Mouse (Mus musculus): ENCODE results near the gene Epo. TPM values are rescaled to one million over a fixed set of nuclear protein-coding genes. Genes with fewer than 3 reads are reported as not detected.

Epo gene
- total RNA-seq, 2 experiments from 2014 or later: not detected

DNA sequence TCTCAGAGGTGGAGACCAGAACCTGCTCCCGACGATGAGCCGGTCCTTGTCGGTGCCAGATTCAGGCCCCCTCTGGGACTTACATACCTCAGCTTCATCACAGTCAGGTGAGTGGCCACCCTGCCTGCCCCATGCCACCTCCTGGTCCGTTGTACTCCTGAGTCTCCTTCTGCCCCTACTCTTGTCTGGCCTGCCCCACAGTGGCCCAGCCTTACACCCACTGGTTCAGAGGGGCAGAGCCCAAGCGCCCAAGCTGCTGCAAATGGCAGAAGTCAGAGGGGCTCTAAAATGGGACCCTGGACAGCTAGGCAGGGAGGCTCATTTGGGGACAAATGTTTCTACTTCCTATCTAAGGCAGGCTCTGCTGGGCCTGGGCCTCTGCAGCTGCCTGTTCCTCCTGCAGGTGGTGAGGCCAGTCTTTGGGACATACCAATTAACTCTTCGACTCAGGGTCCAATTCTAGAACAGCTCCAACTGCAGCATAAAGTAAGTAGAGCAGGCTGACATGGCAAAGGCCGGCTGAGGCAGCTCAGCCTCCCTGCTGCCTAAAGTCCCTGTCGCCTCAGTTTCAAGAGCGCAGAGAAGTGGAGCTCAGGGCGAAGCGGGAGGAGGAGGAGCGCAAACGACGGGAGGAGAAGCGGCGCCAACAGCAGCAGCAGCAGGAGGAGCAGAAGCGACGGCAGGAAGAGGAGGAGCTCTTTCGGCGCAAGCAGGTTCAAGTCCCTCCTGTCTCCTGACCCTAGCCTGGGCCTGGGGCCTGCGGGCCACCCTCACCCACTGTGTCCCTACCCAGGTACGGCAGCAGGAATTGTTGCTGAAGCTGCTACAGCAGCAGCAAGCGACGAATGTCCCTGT is 9.4 kb downstream of the Epo start:
- no peak for DNase-seq (ENCODE audit: extremely low spot score in 1 of 2, low spot score in 1 of 2)

DNA sequence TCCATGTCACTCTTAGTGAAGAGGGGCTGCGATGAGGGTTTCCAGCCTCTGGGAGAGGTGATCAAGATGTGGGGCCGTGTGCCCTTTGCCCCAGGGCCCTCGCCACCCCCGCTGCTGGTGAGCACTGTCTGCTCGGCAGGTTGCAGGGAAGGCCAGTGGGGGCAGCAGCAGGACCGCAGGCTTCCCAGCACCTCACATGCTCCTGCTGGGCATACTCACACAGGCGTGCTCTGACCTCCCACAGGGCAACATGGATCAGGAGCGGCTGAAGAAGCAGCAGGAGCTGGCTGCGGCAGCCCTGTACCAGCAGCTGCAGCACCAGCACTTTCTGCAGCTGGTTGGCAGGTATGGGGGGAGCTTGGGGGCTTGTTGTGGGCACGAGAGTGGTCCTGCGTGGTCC is 10.3 kb downstream of the Epo start:
- DNase-seq (ENCODE audit: extremely low spot score in 1 of 2, low spot score in 1 of 2): no peak

DNA sequence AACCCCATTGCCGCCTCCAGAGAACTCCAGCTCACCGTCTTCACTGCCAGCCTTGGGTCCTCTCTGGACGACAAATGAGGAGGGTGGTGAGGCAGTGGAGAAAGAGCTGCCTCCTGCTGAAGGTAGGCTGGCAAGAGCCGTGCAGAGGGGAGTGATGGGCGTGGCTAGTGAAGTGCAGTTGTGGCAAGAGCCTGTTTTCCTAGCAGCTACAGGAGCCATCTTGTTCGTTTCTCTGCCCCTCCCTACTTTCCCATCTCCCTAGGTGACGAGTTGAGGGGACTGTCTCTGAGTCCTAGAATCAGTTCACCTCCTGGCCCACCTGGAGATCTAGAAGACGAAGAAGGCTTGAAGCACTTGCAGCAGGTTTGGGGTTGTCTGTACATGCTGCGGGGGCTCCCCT is 11.2 kb downstream of the Epo start:
- DNase-seq (ENCODE audit: extremely low spot score in 1 of 2, low spot score in 1 of 2): no peak

DNA sequence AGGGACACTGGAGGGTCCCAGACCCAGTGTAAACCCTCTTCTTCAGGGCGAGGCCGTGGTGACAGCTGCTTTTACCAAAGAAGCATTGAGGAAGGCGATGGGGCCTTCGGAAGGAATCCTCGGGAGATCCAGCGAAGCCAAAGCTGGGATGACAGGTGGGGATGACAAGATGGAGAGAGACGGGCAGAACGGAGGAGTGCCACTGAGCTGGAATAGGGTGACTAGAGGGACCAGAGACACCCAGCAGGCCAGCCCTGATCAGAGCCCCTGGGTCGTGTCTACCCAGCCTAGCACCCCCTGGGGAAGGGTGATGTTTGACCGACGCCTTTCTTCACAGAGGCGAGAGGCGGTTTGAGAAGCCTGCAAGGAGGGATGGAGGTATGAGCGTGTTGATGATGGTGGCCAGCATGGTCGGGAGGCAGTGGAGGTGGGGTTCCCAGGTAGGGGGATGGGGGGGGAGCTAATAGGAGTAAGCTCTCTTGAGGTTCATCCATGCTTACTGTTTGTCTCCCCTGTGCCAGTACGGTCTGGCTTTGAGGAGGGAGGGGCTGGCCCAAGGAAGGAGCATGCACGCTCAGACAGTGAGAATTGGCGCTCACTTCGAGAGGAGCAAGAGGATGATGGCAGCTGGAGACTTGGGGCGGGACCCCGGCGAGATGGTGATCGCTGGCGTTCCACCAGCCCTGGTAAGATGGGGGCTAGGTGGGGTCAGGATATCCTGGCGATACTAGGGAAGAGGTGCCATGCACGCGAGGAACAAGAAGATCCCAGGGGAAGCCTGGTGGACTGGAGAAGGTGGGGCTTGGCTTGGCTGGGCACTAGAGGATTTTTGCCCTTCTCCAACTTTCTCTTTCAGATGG is 13.1 kb downstream of the Epo start:
- DNase-seq (ENCODE audit: extremely low spot score in 1 of 2, low spot score in 1 of 2): no peak

DNA sequence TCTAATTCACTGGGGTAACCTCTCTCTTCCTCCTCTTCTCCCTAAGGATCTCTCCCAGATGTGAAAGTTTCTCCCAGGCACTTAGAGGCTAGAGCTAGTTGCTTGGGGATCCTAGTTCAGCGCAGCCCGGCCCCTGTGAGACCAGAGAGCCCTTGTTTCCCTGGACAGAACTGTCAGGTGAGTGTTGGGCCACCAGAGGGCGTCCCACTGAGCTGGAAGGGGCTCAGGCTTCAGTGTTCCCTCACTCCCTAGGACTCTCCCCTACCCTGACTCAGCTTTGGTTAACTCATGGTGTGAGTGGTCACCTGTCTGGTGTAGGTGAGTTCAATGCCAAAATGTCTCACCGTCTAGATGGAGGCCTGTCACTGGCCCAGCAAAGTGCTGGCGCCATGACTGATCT is 14.6 kb downstream of the Epo start, which contains the start of gene Gigyf1:
Gene Gigyf1 (plus strand): TSS at position 113 of the 400 bp plus-strand sequence.
- DNase-seq (ENCODE audit: extremely low spot score in 1 of 2, low spot score in 1 of 2): peak in 1 of 2 experiments; percentile 37

DNA sequence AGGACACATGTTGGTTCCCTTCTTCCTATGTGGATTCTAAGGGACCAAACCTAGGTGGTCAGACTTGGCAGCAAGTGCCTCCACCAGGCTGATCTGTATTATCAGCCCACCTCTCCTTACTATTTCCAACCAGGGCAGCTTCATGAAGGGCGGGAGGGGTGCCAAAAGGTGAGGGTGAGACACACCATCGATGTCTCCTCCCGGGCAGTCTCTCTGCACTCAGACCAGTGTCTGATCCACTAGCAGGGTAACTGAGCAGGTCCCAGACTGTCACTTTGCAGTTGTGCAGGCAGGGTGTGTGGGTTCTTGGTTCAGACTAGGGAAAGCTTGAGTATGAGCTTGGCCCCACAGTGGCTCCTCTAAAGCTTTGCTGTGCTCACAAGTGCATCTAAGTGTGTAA is 18.2 kb downstream of the Epo start:
- no peak for DNase-seq (ENCODE audit: extremely low spot score in 1 of 2, low spot score in 1 of 2)

DNA sequence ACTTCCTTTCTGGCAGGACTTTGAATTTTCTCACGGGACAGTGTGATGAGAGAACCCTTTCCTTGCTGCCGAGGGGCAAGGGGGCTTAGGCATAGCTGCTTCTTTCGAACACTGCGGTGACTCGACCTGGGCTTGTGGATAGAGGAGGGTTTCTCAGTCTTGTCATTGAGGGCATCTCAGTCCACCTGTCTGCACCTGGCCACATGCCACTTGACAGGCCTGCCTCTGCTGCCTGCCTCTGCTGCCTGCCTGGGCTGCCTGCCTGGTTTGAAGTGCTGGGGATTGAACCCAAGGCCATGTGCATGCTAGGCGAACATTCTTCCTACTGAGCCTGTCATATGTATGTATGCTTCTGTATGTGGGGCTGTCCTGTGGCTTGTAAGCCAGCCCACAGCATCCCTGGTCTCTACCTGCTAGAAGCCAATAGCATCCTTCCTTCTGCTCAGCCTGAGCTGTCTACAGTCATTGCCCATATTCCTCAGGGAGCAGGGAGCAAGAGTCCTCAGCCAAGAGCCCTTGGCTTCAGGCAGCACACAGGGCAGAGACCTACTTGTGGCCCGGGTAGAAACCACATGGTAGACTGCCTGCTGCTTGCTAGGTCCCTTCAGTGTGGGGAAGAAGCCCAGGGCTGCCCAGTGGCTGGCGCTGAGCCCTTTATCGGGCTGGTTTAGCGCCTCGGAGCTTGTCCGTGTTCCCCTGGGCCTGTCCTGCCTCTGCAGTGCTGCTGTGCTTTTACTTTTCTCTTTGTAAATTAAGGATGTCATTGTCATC is 18.9 kb downstream of the Epo start:
- no peak for DNase-seq (ENCODE audit: extremely low spot score in 1 of 2, low spot score in 1 of 2)

DNA sequence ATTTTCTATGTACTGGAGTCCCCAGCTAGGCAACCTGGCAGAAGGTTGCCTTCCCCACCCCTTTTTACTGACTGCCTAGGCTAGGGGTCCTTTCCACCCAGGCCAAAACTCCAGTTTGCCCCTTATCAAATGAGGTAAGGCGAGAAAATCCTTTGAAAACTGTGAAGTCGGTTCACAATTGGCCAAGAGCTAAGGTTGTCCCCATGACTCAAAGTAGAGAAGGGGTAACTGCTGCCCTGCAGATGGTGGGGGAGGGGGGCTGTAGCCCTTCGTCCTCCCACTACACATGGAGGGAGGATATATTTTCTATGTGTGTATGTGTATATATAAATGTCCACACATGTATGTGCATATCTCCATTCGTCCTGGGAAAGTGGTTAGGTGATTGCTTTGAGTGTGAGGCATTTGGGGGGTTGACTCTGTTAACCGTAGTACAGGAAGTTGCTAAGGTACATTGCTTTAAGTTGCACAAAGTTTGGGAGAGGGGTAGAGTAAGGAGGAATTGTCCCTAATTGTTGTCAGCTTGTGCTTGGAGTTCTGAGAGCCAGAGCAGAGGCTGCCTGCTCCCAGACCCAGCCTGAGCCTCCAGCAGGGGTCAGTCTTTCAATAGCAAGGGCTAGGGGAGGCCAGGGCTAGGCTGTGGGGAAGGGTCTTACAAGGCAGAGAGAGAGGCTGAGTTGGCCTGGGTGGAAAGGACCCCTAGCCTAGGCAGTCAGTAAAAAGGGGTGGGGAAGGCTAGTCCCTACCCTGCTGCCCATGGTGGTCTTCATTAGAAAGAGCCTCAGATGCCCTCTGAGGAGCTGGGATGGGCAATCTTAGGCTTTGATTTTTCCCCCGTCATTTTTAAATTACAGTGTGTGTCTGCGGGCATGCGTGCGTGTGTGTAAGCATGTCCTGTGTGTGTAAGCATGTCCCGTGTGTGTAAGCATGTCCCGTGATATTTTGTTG is 19.9 kb downstream of the Epo start:
- DNase-seq (ENCODE audit: extremely low spot score in 1 of 2, low spot score in 1 of 2): peak in 1 of 2 experiments; percentile 34

DNA sequence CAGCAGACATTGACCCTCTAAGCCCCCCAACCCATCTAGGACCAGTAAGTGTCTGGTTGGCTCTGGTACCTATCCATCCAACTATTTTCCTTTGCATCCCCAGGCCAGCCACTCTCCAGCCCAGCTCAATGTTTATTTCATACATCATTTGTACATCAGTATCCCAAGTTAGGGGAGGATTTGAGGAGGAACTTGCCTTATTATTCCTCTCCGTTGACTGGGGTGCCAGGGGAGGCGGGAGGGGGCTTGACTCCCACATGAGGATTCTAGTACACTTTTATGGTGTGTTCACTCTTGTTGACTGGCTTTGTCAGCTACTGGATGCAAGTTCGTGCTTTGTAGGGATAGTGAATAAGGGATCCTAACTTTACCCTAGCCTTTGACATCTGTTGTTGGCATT is 21.3 kb downstream of the Epo start:
- no peak for DNase-seq (ENCODE audit: extremely low spot score in 1 of 2, low spot score in 1 of 2)

DNA sequence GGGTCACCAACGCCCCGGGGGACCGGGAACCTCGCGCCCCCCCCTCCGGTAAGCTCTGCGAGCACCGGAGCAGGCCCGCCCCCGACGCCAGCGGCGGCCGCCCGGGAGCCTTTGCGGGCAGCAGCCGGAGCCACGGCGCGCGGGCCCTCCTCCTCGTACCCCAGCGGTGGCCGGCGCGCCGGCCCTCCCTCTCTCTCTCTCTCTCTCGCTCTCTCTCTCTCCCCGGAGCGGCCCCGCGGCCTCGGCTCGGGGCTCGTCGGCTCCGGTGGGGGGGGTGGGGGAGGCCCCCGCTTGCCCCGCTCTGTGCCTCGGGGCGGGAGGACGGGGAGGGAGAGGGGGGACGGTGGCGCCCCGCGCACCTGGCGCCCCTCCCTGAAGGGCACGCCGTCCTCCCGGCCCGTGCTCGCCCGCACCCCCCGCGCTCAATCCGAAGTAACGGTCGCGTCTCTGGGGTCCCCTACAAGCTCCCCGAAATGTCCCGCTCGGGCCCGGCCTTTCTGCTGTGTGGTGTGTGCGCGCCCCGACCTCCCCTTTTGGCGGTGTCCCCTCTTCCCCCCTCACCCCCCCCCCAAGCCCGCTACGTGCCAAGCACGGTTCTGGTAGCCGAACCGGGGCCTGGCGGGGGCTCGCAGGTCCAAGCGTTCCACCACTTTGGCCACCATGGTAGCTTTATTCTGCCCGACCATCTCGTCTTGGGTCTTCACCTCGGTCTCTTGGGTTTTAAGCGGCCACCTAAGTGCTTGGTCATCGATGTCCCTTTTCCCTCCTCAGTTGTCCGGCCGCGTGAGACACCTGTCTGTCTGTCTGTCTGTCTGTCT is 22.3 kb downstream of the Epo start:
- DNase-seq (ENCODE audit: extremely low spot score in 1 of 2, low spot score in 1 of 2): peak in 1 of 2 experiments; percentile 12

DNA sequence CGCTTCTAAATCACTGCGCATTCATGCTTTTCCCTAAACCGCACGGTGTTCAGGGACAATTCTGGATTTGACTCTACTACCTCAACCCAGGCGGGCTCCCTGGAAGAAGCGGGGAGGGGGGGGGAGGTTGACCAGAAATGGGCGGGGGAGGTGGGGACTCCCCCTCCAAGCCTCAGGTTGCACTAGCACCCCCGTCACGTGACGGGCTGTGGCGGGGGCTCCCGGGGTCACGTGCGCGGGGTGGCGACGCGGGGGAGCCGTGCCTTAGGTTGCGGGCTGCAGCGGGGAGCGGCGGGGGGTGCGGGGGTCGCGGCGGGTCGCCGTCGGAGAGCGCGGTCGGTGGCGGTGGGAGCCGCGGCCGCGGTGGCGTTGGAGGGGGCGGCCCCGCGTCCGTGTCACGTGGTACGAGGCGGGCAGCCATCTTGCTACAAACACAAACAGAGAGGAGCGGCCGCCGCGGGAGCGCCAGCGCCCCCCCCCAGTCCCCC is 23.0 kb downstream of the Epo start:
- peak; percentile 60 to 82 for DNase-seq (ENCODE audit: extremely low spot score in 1 of 2, low spot score in 1 of 2)

DNA sequence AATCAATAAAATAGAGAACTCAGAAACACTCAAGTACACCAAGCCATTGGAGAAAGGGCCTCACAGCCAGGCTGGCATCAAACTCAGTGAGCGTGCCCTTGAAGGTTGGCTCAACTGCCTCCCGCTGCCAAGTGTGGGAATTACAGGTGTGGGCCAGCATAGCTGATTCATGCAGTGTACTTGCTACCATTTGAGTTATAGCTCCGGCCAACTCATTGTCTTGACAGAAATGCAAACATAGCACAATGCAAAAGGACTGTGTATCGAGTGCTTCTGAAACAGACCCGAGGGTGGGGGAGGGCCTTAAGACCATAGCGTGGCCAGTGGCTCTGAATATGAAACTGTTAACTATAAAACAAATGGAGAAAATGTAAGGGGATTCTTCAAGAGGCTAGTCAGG is 29.0 kb downstream of the Epo start:
- no peak for DNase-seq (ENCODE audit: extremely low spot score in 1 of 2, low spot score in 1 of 2)

DNA sequence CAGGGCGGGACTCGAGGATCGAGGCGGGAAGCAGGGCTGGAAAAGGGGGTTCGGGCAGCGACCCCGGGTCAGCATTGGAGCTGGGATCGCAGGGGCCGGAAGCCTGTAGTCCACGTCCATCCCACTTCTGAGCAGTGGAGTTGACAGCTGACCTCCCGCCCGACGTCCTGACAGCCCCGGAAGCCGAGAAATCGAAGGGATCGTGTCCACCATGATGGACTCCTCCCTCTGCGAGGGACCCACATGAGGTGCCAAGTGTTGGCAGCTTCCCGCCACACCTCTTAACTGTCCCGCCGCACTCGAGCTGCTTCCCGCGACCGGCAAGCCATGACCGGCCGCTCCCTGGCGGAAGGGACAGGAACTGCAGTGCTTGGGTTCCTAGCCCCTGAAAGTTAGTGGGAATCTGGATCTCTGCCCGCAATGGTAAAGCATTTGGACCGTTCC is 30.4 kb downstream of the Epo start:
- DNase-seq (ENCODE audit: extremely low spot score in 1 of 2, low spot score in 1 of 2): peak in 1 of 2 experiments; percentile 72

DNA sequence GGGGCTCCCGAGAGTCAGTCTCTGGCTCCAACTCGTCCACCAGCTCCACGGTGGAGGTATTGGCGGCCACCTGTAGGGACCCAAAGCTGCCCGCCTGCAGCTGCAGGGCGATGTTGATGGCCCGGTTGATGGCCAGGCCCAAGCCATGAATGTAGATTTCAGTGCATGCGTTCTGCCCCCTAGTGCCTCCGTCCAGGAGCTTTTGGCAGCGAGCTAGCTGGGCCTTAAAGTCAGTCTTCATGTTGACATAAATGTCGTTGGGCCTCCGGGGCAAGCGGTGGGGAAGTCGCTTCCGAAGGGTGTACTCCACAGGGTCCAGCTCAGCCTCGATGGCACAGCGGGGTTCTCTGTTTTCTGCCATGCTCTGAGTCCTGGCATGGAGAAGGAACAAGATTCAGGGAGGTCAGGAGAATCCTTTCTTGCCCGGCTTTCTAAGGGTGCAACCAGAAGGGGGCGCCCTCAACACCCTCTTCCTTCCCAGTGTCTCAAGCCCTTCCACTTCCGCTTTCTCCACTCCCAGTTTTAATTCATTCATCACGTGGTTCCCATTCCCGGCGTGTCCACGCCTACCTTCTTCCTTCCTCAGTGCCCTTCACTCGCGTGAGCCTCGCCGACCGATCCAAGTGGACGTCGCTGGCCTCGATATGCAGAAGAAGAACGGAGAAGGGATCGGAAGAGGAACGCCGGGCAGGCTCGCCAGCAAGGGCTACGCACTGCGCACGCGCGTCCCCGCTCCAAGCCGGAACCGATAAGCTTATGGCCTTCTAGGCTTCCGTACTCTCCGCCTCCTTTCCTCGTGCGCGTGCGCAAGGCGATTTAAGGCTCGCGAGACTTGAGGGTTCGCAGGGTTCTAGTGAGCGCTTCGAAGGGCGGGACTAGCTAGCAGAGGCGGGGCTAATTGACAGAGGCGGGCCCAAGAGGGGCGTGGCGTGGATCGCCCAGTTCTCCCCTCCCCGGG is 31.1 kb downstream of the Epo start, which contains the start of gene Pop7:
Gene Pop7 (minus strand): TSS at position 810 of the 958 bp plus-strand sequence.
- peak; percentile 98 to 100 for DNase-seq (ENCODE audit: extremely low spot score in 1 of 2, low spot score in 1 of 2)

DNA sequence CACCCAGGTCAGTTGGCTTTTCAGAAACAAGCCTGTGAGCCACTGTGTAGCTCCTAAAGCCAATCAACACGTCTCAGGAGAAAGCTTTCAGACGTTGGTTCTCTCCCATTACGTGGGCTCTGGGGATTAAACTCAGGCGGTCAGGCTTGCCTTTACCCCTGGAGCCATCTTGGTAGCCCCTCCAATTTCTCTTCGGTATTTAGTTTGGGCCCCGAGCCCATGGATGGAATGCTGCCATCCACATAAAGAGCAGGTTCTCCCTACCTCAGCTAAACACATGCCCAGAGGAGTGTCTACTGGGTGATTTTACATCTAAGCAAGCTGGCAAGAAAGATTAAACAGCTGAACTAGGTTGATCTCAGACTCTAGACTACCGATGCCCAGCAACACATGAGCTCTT is 32.9 kb downstream of the Epo start:
- DNase-seq (ENCODE audit: extremely low spot score in 1 of 2, low spot score in 1 of 2): no peak

DNA sequence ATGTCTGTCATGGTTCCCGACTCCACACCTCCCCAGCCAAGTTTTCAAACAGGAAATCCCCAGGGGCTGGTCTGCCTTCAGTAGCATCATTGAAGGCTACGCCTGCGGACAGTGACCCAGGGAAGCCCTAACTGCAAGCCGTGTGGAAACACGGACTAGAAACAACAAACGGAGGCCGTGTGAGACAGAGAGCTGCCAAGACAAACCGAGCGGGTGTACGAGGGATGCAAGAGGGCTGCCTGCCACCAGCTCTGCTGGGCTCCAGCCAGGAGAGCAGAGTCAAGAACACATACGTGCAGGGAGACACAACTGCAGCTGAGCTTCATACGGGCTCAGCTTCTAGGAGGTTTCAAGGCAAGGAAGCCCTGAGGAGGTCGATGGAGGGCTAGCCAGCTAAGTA is 39.2 kb downstream of the Epo start:
- no peak for DNase-seq (ENCODE audit: extremely low spot score in 1 of 2, low spot score in 1 of 2)

DNA sequence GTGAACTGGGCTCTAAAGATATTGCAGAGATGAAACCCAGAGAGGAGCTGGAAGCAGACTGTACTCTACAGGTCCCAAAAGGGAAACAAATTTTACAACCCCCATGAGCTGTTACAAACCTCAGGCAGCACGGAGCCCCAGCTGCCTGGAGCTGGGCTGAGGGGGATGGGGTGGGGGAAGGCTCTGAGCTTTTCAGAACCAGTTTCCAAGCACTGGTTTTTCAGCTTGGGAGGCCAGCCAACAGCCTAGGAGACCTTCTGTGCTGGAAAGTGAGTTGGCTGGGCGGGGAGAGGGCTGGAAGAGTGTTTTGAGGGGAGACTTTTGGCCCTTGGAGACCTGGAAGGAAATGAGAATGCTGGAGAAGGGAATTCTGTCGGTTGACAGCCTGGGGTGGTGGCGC is 41.5 kb downstream of the Epo start:
- peak in 1 of 2 experiments; percentile 42 for DNase-seq (ENCODE audit: extremely low spot score in 1 of 2, low spot score in 1 of 2)
